Mouse (Mus musculus): ENCODE measurements around the gene Pou2f1.

DNA sequence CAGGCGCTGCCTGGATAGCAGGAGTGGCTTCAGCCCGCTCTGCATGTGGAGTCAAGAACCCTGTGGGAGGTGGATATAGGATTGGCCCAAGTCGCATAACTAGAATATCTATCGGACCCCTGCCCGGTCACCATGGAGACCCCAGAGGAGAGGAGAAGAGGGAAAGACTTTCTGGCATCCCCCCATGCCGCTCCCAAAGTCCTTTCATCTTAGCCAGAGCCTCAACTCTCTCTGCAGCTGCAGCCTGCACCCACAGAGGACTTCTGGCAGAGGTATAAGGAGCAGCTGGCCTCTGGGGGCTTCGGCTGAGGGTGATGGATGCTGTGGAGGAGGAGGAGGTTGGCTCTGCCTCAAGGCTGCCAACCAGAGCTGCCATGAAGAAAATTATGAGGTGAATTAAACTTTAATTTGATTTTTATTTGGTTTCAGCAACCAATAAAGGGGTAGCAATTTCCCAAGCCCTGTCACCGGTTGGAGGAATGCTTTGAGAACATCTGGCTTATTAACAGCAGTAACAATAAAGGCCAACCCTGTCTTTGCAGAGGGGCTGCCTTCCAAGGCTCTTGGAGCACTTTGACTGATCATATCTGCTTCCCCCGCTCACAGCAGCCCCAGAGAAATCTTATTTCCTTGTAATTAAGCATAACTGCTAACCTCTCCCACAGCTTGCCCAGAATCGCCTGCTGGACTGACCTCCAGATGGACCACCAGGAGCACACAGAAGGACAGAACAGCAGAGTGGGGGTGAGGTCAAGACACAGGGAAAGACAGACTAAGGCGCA is 46.8 kb upstream of the Pou2f1 start:
- no peak for TF ChIP-seq CTCF (IDR thresholded peaks at IDR 0.05; ENCODE audit: low read depth)
- no peak for TF ChIP-seq EP300 (IDR thresholded peaks at IDR 0.05; ENCODE audit: low read depth)

Data from liver, postnatal 0 days (tissue).